Mouse (Mus musculus) lung, postnatal 0 days (tissue): ENCODE data around the gene Cmip. TPM values are rescaled to one million over a fixed set of nuclear protein-coding genes. Genes with fewer than 3 reads are reported as not detected.

Source experiments
- ATAC-seq: fragments of 200-750 bp; cut with Nextera tagmentation; 2 replicates; pipeline ENCODE4 v1.8.0; 2017; ENCODE audit warnings: moderate library complexity
- DNase-seq: peaks from one replicate; pipeline ENCODE4 v3.0.0-alpha.2; 2016; ENCODE audit warnings: low spot score
- H3K27ac ChIP-seq: fragments of 300-500 bp; sonication (generic); 2 replicates; pipeline ENCODE4 v1.5.1; 2014; ENCODE audit warnings: antibody characterized with exemption, mild to moderate bottlenecking, low read length, mixed read lengths
- H3K27me3 ChIP-seq: fragments of 300-500 bp; sonication (generic); replicated peaks from 2 replicates; pipeline ENCODE4 v1.6.1; 2014; ENCODE audit warnings: low read length, mixed read lengths; ENCODE audit not compliant: insufficient read depth
- H3K36me3 ChIP-seq: fragments of 300-500 bp; sonication (generic); 2 replicates; pipeline ENCODE4 v1.6.1; 2014; ENCODE audit warnings: low read length, mixed read lengths; ENCODE audit not compliant: insufficient read depth
- H3K4me1 ChIP-seq: fragments of 300-500 bp; sonication (generic); 2 replicates; pipeline ENCODE4 v1.6.1; 2014; ENCODE audit warnings: antibody characterized with exemption, low read depth, low read length, mixed read lengths; ENCODE audit not compliant: insufficient read depth
- H3K4me2 ChIP-seq: fragments of 300-500 bp; sonication (generic); replicated peaks from 2 replicates; pipeline ENCODE4 v1.6.1; 2014; ENCODE audit warnings: low read depth, mild to moderate bottlenecking, low read length, moderate library complexity, mixed read lengths
- H3K4me3 ChIP-seq: fragments of 300-500 bp; sonication (generic); 2 replicates; pipeline ENCODE4 v1.5.1; 2014; ENCODE audit warnings: low read depth, low read length
- H3K9ac ChIP-seq: fragments of 300-500 bp; sonication (generic); replicated peaks from 2 replicates; pipeline ENCODE4 v1.6.1; 2014; ENCODE audit warnings: low read depth, mild to moderate bottlenecking
- H3K9me3 ChIP-seq: fragments of 300-500 bp; sonication (generic); 2 replicates; pipeline ENCODE4 v1.6.1; 2016; ENCODE audit warnings: low read length, mixed read lengths
- CTCF ChIP-seq: IDR thresholded peaks from 2 replicates; pipeline ENCODE4 v1.5.1; 2016; ENCODE audit warnings: antibody characterized with exemption, mild to moderate bottlenecking
- EP300 ChIP-seq: IDR thresholded peaks from 2 replicates; pipeline ENCODE4 v1.6.1; 2016; ENCODE audit warnings: antibody characterized with exemption, mild to moderate bottlenecking, control low read depth
- WGBS: fragments of 180-500 bp; shearing (Covaris S2); extraction: QIAGEN DNeasy Blood & Tissue Kit; methylation state at CpG from one replicate; pipeline ENCODE4 v1.1.7; 2014; 5-methylcytosine and 5-hydroxymethylcytosine counted together
- polyA plus RNA-seq: library from polyadenylated mRNA; unstranded; fragments of >200 nt; fragmentation: Nextera tagmentation; extraction: Ambion mirVana; gene quantifications from 2 replicates; pipeline ENCODE4 v1.2.1, GENCODE M21; 2015

Gene Cmip
- polyA plus RNA-seq, 1 experiment from 2014 or later, result 27.6 TPM

DNA sequence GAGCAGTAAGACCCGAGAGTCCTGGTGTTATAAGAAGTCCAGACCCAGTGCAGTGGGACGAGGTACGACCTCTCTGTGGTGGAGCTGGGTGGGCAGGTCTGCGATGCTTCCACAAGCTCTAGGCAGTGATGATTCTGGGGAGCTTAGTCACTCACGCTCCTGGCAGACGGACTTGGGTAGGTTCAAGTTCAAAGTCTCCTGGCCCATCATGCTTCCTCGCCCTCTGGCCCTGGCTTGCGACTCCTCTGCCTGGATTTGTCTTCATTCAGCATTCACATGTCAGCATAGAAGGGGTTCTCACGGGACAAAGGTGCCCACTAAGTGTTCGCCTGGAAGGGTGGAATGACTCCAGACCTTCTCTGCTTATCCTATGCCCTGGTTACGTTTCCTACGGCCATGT lies 30.6 kb upstream of the Cmip start:
- TF ChIP-seq CTCF (no peak), EP300 (no peak)
- Histone ChIP-seq H3K27ac (no peak overlapping the region), H3K9ac (no peak overlapping the region), H3K9me3 (no peaks in the 10 kb centered on the region), H3K4me2 (no peak overlapping the region), H3K4me3 (no peak overlapping the region), H3K36me3 (no peaks in the 10 kb centered on the region), H3K27me3 (no peaks in the 10 kb centered on the region), H3K4me1 (no peaks in the 10 kb centered on the region)
- DNase-seq (no peak), ATAC-seq (no peak)
- 85% methylated on average over 12 of the region's 12 CpGs for WGBS

DNA sequence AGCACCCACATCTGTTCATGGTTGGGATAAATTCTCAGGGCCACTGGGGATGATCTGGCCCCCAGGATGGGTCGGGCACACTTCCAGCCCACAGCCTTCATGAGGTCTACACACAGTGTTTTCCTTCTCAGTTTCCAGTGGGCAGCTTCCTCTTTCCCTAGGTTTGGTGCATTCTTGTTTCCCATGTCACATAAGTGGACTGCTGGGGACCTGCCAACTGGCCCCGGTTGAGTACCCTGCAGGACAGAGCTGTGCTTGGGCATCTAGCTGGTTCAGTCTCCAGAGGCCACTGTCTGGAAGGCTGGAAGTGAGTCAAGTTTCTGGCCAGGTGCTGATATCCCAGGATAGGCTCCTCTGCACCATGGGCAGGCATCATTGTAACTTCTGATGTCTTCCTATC lies 29.5 kb upstream of the Cmip start:
- peak; percentile 33 for DNase-seq
- no peak overlapping the region for H3K4me2 ChIP-seq
- H3K9me3 ChIP-seq, result no peaks in the 10 kb centered on the region
- H3K27me3 ChIP-seq, result no peaks in the 10 kb centered on the region
- no peaks in the 10 kb centered on the region for H3K4me1 ChIP-seq
- H3K9ac ChIP-seq, result no peak overlapping the region
- WGBS, result 43% methylated on average over 2 of the region's 2 CpGs
- H3K4me3 ChIP-seq, result no peak overlapping the region
- TF ChIP-seq CTCF, result no peak
- TF ChIP-seq EP300, result no peak
- H3K36me3 ChIP-seq, result no peaks in the 10 kb centered on the region
- no peak overlapping the region for H3K27ac ChIP-seq
- ATAC-seq, result peak; percentile 51; the same call in 1 of the 2 replicates

DNA sequence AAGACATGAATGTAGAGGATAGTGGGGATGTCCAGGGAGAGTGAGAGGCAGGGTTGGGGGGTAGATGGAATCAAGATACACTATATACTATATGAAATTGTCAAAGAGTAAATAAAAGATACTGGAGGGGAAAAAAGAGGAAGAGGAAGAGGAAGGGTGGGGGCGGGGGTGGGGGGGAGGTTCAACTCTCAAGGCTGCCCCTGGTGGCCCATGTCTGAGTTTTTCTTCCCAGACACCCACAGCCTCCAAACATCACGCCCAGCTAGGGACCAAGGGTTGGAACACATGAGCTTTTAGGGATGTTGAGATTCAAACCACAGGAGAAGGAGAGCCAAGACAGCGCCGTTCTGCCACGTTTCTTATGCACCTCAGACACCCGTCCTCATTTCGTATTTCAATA lies 23.7 kb upstream of the Cmip start:
- H3K9me3 ChIP-seq, result no peaks in the 10 kb centered on the region
- no peaks in the 10 kb centered on the region for H3K4me1 ChIP-seq
- no peaks in the 10 kb centered on the region for H3K36me3 ChIP-seq
- DNase-seq (no peak), ATAC-seq (no peak)
- H3K27ac ChIP-seq, result no peak overlapping the region
- no peak overlapping the region for H3K9ac ChIP-seq
- H3K4me2 ChIP-seq, result no peak overlapping the region
- H3K4me3 ChIP-seq, result no peak overlapping the region
- no peak for TF ChIP-seq EP300
- H3K27me3 ChIP-seq, result no peaks in the 10 kb centered on the region
- 85% methylated on average over 6 of the region's 7 CpGs for WGBS

DNA sequence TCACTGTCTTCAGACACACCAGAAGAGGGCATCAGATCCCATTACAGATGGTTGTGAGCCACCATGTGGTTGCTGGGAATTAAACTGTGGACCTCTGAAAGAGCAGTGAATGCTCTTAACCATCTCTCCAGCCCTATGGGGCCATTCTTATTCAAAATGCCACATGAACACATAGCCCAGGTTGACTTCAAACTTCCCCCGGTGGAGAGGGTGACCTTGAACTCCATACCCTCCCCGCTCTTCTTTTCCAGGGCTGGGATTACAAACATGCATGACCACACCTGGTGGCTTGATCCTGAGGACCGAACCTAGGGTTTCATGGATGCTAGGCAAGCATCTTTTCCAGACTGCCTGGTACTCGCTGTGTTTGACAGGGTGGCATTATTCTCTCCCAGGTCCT lies 20.3 kb upstream of the Cmip start:
- 95% methylated on average over 4 of the region's 4 CpGs for WGBS
- Histone ChIP-seq H3K27me3 (no peaks in the 10 kb centered on the region), H3K4me2 (no peak overlapping the region), H3K4me1 (no peaks in the 10 kb centered on the region), H3K4me3 (no peak overlapping the region), H3K36me3 (no peaks in the 10 kb centered on the region), H3K27ac (no peak overlapping the region), H3K9ac (no peak overlapping the region), H3K9me3 (no peaks in the 10 kb centered on the region)
- DNase-seq, result no peak
- TF ChIP-seq EP300, result no peak
- no peak for TF ChIP-seq CTCF
- no peak for ATAC-seq

DNA sequence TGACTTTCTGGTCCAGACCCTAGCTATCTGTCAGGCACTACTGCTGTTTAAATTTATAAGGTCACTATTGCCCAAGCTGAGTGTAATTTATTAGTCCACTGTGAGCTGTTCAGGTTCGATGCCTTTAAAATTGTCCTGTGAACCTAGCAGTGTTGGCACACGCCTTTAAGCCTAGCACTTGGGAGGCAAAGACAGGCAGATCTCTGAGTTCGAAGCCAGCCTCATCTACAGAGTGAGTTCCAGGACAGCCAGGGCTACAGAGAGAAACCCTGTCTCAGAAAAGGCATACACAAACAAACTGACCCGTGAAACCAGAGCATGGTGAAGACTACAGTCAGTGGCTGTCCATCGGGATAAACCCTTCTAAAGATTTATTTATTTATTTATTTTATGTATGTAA lies 16.5 kb upstream of the Cmip start:
- no peak overlapping the region for H3K4me2 ChIP-seq
- 74% methylated on average over 5 of the region's 5 CpGs for WGBS
- no peak for ATAC-seq
- no peak overlapping the region for H3K4me3 ChIP-seq
- no peak overlapping the region for H3K27ac ChIP-seq
- no peak for DNase-seq
- TF ChIP-seq EP300 (no peak), CTCF (no peak)
- no peaks in the 10 kb centered on the region for H3K36me3 ChIP-seq
- H3K9ac ChIP-seq, result no peak overlapping the region
- no peaks in the 10 kb centered on the region for H3K27me3 ChIP-seq
- H3K4me1 ChIP-seq, result no peaks in the 10 kb centered on the region
- no peaks in the 10 kb centered on the region for H3K9me3 ChIP-seq

DNA sequence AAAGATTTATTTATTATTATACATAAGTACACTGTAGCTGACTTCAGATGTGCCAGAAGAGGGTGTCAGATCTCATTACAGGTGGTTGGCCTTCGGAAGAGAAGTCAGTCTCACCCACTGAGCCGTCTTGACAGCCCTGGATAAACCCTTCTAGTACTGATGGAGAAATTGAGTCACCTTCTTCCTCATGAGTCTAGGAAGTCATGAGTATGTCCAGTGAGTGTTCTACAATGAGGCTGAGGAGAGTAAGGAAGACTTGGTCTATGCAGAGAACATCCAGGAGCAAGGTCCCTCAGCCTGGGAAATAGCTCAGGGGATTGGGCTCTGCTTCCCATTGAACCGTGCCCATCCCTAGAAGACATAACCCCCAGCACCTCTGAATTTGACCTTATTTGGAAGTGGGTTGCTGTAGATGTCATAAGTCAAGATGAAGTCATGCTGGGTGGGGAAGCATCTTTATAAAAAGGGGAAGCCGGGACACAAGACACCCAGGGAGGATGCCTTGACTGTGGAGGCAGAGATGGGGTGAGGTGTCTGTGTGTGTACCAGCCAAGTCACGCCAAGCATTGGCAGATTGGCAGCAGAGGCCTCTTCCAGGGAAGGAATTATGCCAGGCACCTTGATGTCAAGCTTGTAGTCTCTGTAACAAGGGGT lies 15.9 kb upstream of the Cmip start:
- 64% methylated on average over 5 of the region's 5 CpGs for WGBS
- ATAC-seq, result no peak

DNA sequence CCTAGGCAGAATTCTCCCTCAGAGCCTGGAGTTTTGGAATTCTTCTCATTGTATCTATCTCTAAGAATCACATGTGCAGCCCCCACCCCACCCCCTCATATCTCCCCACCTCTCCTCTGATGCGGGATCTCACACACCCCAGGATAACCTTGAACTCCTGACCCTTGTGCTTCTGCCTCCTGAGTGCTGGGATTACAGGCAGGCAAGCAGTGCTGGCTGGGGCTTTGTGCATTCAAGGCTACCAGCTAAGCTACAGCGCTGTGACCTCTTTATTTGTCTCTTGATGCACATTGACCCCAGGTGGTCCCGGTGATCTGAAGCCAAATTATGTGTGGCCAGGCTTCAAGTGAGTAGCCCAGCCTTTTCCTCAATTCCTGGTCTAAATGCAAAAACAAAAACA lies 15.0 kb upstream of the Cmip start:
- H3K4me3 ChIP-seq, result no peak overlapping the region
- H3K4me1 ChIP-seq, result no peaks in the 10 kb centered on the region
- H3K4me2 ChIP-seq, result no peak overlapping the region
- DNase-seq (no peak), ATAC-seq (no peak)
- no peaks in the 10 kb centered on the region for H3K27me3 ChIP-seq
- no peaks in the 10 kb centered on the region for H3K36me3 ChIP-seq
- WGBS, result 55% methylated on average over 3 of the region's 3 CpGs
- no peak overlapping the region for H3K27ac ChIP-seq
- no peak for TF ChIP-seq EP300
- no peak overlapping the region for H3K9ac ChIP-seq
- H3K9me3 ChIP-seq, result no peaks in the 10 kb centered on the region

More for the DNA sequence above, 15.9 kb upstream of the Cmip start:
- TF ChIP-seq CTCF, result no peak
- Histone ChIP-seq H3K4me2 (no peak overlapping the region), H3K9me3 (no peaks in the 10 kb centered on the region), H3K9ac (no peak overlapping the region), H3K36me3 (no peaks in the 10 kb centered on the region), H3K4me1 (no peaks in the 10 kb centered on the region), H3K4me3 (no peak overlapping the region), H3K27me3 (no peaks in the 10 kb centered on the region), H3K27ac (no peak overlapping the region)
- DNase-seq, result no peak
